Mouse (Mus musculus) kidney, postnatal 10 days (tissue): ENCODE data around the gene Gm13040.
"Not testable (repeated sequence)": the region's sequence is repeated elsewhere in the genome, so short reads cannot be mapped to it uniquely, and the experiment has no call there.

Experiments
- DNase-seq: peaks from one replicate; pipeline ENCODE4 v3.0.0; 2021; ENCODE audit warnings: mixed read lengths

Gene Gm13040

GRCm38 (mm10) chr4:143535654-143536053, at the start of gene Gm13040:
Gm13040 (plus strand) TSS chr4:143535954.
- not testable (repeated sequence) for DNase-seq

DNA sequence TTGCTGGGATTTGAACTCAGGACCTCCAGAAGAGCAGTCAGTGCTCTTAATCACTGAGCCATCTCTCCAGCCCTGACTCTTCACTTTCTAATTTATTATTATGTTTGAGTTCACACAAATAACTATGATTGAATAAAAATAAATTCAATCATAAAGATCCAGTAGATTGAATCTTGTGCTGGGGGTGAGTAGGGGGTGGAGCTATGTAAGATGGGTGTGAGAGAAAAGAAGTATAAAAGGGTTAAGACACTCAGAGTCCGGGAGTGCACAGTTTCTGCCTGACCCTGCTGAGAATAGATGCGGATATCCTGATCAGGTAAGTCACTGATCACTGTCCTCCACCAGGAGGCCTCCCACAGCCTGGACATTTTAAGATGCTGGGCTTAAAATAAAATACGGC, 24.7 kb upstream of the Gm13040 start, which contains the start of gene Gm13043:
TSS of gene Gm13043 (plus strand) at position 301 of the 400 bp plus-strand sequence.
- DNase-seq: no peak

GRCm38 (mm10) chr4:143551400-143551799, 15.6 kb downstream of the Gm13040 start, which contains the start of the genes BC080695 and Gm13057:
BC080695 (plus strand) TSS chr4:143551700.
Gm13057 (plus strand) TSS chr4:143551709.
- DNase-seq: not testable (repeated sequence)
